Mouse (Mus musculus): Measurements from ENCODE around the gene Prr23a2.

DNA sequence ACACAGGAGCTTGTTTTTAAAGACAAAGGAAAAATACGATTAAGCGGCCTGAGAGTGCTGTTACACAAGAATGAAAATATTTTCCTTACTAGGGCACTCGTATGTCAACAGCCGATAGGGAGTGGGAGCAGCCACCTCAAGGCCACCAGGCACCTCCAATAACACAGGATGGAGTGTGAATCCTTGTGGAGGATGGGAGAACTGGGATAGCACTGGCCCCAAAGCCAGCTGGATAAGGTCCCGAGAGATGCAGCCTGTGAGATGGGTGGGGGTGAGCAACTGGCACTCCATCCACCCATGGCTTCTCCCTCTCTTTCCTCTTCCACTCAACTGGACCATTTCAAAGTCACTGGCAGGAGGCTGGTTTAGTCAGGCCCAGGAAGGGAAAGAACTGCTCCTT is 37.3 kb upstream of the Prr23a2 start:
- TF ChIP-seq POLR2A (IDR thresholded peaks at IDR 0.05; ENCODE audit: low read depth, low read length) (no peak), CTCF (IDR thresholded peaks at IDR 0.05; ENCODE audit: extremely low read depth, insufficient read depth, insufficient read length, insufficient replicate concordance) (no peak)

All from spleen, adult 2 months (tissue).